Mouse (Mus musculus): ENCODE measurements around the gene Gdpd1.

Gdpd1 gene

DNA sequence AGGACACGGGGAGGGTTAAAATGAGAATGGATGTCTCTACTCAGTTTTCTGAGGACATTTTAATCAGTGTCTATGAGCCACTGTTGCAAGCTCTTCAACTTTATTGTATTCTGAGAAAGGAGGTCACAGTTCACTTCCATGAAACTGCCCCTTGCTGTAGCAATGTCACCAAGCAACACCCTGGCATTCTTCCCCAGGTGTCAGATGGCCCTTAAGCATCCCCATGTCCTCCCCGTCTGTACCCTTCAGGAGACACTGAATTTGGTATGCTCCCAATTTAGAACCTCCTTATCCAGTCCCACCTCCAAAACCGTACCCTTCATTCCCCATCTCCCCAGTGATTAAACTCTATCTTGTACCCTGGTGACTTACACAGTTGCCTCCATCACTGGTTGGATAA is 88.9 kb downstream of the Gdpd1 start:
- DNase-seq = peak; percentile 56 to 68
